Mouse (Mus musculus) B cell, adult 2 months (primary cell): ENCODE measurements around the gene Tnrc6b.

Experiments used
- DNase-seq, 2 experiments: peaks; one replicate each; pipeline ENCODE4 v3.0.0; 2022

Gene Tnrc6b

GRCm38 (mm10) chr15:80981176-80981575 lies 270.1 kb downstream of the Tnrc6b start:
- DNase-seq: no peak

DNA sequence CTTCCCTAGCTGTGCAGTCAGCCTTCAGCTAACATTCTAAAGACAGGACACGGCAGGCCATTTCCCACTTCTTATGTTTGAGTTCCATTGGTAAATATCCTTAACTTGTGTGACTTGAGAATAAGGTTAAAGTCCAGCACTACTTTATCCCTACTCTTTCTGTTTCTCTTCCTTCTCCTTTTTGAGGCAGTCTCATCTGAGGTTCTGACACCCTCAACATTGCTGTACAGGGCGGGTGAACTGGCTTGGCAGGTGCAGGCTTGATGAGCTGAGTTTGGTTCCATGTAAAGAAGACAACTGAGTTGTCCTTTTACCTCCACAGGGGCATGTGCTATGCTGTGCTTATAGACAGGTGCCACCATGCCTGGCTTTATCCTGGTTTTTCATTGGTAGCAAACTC lies 272.2 kb downstream of the Tnrc6b start:
- no peak for DNase-seq

- no peak for DNase-seq
Measured at GRCm38 (mm10) chr15:80988331-80988730, 277.2 kb downstream of the Tnrc6b start.

DNA sequence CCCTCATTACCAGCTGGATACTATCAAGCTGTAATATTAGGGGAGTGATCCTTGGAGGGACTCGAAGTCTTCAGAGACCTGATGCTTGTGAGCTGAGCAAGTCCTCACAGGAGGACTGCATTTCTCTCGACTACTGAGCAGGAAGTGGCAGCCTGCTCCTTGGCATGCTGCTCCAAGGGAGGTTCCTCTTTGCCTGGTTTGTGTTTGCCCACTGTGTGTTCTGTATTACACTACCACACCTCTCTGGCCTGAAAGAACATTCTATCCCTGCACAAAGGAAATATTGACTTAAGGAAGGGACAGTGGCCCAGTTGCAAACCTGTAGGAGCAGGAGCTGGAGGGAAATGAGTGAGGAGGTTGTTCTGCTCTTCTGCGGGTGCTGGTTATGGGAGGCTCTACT lies 278.6 kb downstream of the Tnrc6b start:
- DNase-seq: no peak
